Mouse (Mus musculus) C2C12 (cell line): ENCODE results near the gene Specc1.

ENCODE experiments used
- CEBPB ChIP-seq: IDR thresholded peaks from one replicate; pipeline ENCODE4 v1.6.1; 2011; ENCODE audit warnings: low read depth, mild to moderate bottlenecking, control low read depth, moderate library complexity
- CTCF ChIP-seq: IDR thresholded peaks from one replicate; pipeline ENCODE4 v1.5.1; 2011; ENCODE audit not compliant: control insufficient read depth, insufficient read depth, insufficient read length
- FOSL1 ChIP-seq: IDR thresholded peaks from one replicate; pipeline ENCODE4 v1.8.0; 2011; ENCODE audit warnings: mild to moderate bottlenecking, low read length; ENCODE audit not compliant: poor library complexity, insufficient read depth, severe bottlenecking
- MYOD1 ChIP-seq: IDR thresholded peaks from one replicate; pipeline ENCODE4 v1.6.1; 2011; ENCODE audit warnings: low read depth; ENCODE audit not compliant: control insufficient read depth, insufficient read length
- MYOG ChIP-seq: IDR thresholded peaks from one replicate; pipeline ENCODE4 v1.6.1; 2011; ENCODE audit not compliant: control insufficient read depth, insufficient read length; ENCODE audit errors: extremely low read depth
- USF1 ChIP-seq: IDR thresholded peaks from one replicate; pipeline ENCODE4 v1.6.1; 2011; ENCODE audit warnings: low read depth, mild to moderate bottlenecking, control low read depth, moderate library complexity

DNA sequence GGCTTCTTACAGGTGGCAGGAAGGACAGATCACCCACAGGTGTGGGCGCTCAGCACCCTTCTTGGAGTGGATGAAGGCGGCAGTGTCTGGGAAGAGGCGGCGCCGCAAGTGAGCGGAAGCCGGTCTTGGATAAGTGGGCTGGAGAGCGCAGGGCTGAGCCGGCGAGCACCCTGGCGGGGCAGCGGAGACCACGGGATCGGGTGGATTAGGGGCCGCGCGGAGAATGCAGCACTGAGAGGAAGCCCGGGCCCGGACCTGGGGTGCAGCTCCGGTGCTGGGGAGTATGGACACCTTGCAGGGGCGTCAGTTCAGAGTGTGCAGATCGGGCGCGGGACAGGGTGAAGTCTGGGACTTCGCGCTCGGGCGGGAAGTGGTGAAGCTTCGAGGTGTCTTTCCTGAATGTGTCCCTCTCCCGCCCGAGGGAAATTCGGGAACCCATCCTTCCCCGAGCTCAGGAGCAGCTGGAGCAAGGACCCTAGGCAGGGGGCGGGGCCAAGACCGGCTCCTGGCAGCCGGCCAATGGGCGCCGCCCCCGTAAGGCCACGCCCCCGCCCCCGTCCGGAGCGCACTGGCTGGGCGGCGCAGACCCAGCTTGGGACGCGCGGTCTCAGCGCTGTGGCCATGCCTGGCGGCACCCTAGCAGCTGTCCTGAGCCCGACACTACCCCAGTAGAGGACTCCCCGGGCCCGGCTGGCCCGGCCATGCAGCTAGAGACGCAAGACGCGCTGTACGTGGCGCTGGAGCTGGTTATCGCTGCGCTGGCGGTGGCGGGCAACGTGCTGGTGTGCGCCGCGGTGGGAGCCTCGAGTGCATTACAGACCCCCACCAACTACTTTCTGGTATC lies 292.1 kb downstream of the Specc1 start, which contains the start of gene Adora2b:
- TF ChIP-seq CTCF (no peak), CEBPB (no peak), USF1 (no peak), MYOD1 (no peak), FOSL1 (no peak), MYOG (no peak)
